Mouse (Mus musculus) layer of hippocampus, adult 8-10 months (tissue): Measurements from ENCODE around the gene Chst15. TPM values are rescaled to one million over a fixed set of nuclear protein-coding genes. Genes with fewer than 3 reads are reported as not detected.

Experiments used
- DNase-seq, 2 experiments: peaks; one replicate each; pipeline ENCODE4 v3.0.0; 2022; ENCODE audit warnings: low spot score in 2 of 2
- total RNA-seq, 4 experiments: library from RNA; stranded (reverse); gene quantifications; 2 replicates each; pipeline ENCODE4 v1.2.4; 2022

Chst15 gene
- total RNA-seq, 4 experiments from 2014 or later = 43.0 to 51.0 (median 47.8) TPM

- DNase-seq = no peak
These were observed 47.4 kb downstream of the Chst15 start for GRCm38 (mm10) chr7:132269661-132270060.

GRCm38 (mm10) chr7:132267721-132268498 lies 49.1 kb downstream of the Chst15 start:
- no peak for DNase-seq

- DNase-seq = peak in 1 of 2 experiments; percentile 50
These were observed 52.3 kb downstream of the Chst15 start for GRCm38 (mm10) chr7:132264763-132265162.

DNA sequence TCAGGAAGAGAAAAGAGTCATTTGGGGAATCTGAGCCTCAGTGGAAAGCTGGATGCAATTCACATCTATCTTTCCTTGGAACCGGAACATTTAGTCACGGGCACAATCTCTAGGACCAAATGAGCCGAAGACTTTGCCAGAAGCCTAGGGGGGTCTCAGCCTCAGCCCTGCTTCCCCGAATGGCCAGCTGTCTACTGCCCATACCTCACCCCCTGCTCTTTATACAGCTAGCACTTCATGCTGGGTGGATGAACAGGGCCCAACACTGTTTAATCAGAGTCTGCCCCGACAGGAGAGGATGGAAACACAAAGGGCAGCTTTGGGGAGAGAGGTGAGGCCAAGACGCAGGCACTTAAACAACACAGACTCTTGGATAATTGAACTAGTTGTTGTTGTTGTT lies 53.8 kb downstream of the Chst15 start:
- DNase-seq = no peak

DNA sequence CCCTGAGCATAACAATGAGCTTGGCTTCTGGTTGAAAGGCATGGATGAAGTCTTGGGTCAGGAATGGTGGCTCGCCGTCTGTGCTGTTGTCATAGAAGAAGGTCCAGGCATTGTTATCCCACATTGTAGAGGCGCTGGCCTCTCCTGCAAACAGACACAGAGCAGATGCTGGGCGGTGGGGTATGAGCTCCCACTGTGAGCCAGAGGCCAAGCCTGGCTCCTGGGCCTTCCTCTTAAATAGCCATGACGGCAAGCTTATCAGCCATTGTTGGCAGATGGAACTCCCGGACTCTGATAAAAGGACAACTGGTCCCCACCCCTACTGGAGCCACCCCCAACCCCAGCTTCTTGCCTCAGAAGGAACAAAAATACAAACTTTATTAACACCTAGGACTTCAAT lies 54.3 kb downstream of the Chst15 start:
- DNase-seq = no peak

DNA sequence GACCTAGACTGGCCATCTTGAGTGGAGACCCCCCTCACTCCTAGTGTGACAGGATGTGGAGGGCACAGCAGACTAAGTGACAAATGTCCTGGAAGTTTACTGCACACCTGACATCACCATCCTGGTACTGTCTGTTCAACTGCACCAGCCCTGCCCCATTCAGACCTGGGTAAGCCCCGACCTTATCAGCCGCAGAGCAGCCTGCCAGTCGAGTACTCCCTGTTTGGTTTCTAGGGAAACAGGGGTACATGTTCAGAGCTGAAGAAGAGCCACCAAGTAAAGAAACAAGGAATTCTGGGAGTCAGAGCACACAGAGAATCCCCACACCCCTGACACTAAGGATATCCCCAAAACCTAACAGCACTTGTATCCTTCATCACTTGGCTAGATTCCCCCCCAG lies 55.1 kb downstream of the Chst15 start:
- DNase-seq = no peak

DNA sequence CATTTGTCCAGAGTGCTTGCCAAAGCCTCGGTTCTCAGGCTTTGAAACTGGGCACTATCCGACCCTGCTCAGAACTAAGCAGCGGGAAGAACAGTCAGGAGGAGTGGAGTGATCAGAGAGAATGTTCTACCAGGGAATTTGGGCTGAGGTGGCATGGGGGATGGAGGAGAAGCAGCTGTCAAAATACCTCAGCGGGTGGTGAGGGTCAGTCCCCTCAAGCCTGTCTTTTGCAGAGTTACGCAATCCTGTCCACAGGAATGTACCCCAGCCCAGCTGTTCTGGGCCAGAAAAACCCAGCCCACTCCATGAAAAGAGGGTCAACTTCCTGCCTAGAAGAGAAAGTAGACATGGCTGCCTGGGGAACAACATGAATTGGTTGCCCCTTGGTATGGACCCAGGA lies 56.4 kb downstream of the Chst15 start:
- no peak for DNase-seq

- no peak for DNase-seq
These were observed 58.2 kb downstream of the Chst15 start for GRCm38 (mm10) chr7:132258817-132259216.

DNA sequence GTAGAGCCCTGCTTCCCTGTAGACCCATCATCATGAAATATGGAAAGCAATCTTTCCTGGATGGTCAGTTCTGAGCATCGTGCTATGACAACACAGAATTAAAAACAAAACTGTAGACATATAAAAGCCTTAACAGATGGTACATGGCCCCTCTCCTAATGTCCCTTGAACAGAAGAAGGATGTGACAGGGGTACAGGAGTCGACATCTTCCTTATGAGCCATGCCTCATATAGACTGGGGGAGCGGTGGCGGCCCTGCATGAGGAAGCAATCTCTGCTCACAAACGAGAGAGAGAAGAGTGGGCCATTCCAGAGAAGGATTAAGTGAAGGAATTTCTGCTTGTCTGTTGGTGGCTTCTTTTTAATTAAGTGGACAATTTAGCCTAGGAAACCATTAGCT lies 58.8 kb downstream of the Chst15 start:
- no peak for DNase-seq

GRCm38 (mm10) chr7:132253513-132253912 lies 63.5 kb downstream of the Chst15 start:
- DNase-seq = peak; percentile 74 to 79

DNA sequence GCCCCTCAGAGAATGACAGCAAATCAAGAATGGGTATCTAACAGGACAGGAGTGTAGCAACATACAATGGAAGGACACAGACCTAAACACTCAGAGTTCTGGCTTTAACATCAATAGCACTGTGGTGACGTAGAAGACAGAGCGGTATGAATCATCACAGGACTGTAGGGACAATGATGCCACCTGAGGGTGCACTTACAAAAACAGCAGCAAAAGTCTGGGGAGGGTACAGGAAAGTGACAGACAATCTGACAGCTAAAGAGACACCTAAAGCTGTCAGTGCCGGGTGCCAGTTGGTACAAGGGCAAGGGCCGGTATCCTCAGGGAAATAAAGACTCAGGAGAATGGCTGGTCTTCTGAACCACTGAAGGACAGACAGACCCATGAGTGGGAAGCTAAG lies 64.0 kb downstream of the Chst15 start:
- no peak for DNase-seq

GRCm38 (mm10) chr7:132249563-132250119 lies 67.4 kb downstream of the Chst15 start:
- DNase-seq = no peak

DNA sequence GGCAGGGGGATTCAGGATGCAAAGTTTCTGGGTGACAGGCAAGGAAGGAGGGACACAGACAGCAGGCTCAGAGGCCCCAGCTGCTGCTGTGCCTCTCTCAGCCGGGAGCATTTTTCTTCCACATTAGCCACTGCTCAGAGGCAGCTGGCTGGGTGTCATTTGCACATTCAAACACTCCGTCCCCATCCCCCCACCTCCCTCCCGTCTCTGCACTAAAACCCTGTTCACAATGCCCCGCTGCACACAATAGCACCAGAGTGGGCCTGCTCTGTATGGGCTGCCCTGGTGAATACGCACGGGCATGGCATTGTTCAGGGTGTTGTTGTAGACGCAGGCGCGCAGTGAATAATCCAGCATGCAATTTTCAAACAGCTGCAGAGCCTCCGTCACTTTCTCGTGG lies 69.5 kb downstream of the Chst15 start:
- peak in 1 of 2 experiments; percentile 32 for DNase-seq

- no peak for DNase-seq
These were observed 69.9 kb downstream of the Chst15 start for GRCm38 (mm10) chr7:132247091-132247490.

DNA sequence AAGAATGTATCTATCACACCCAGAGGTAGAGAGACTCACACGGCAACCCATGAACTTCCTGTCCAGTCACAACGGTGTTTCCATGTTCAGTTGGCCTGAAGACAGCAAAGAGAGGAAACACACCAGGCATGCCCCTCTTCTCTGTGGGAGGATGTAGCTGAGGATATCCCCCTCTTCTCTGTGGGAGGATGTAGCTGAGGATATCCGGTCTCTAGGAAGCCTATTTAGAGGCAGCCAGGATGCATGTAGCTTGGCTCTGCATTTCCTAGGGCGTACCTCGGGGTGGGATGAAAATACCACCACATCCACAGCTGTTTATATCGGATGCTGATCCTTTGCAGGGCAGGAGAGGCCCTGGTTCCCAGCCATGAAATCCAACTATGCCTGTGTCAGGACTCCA lies 71.3 kb downstream of the Chst15 start:
- DNase-seq = no peak

GRCm38 (mm10) chr7:132244637-132245036 lies 72.4 kb downstream of the Chst15 start:
- no peak for DNase-seq

GRCm38 (mm10) chr7:132243225-132243624 lies 73.8 kb downstream of the Chst15 start:
- no peak for DNase-seq

GRCm38 (mm10) chr7:132242617-132243141 lies 74.3 kb downstream of the Chst15 start:
- no peak for DNase-seq

DNA sequence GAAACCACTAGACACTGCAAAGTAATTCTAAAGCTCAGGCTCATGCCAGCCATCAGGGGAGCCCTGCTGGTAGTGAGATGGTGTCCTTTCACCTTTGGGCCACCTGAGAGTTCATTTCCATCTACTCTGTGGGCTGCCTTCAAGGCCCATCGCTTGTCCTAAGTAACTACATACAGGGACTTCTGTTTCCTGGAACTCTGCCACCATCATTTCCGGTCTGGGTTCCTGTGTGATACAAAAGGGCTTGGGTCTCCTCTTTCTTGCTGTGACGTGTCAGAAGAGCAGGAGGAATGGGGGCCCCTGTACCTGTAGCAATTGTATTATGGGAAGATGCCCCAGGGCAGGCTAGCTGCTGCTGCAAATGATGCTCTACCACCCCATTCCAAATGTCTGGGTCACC lies 78.1 kb downstream of the Chst15 start:
- no peak for DNase-seq

DNA sequence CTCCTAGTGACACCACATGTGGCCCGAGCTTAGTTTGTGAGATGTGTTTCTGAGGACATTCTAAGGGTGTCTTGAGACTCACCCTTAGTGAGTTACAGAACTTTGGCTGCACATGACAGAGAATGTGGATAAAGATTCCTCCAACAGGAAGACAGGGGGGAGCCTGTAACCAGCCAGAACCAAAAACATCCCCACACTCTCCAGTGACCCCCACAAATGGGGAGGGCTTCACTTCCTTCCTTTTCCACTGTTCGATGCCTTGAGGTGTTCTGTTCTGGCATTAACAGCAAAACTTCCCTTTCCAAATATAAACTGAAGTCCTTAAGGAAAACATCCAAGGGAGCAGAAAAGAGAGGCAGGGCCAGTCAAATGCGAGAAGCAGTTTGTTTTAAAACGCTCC lies 79.8 kb downstream of the Chst15 start:
- DNase-seq = no peak

DNA sequence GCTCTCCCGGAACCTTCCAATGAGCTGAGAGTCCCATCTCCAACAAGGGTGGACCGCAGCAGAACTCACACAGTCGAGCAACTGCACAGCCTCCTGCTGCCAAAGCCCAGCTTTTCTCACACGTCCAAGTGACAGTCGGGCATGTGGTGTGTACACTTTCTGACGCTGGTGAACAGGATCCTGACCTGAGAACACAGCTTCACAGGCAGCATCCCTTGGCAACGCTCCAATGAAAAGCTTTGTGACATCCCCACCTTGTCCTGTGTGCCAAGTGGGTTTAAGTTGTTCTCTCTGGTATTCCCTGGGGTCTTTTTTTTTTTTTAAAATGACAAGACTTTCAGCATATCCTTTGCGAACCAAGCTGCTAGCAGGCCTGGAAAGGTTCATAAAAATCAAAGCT lies 80.2 kb downstream of the Chst15 start:
- DNase-seq = no peak

- DNase-seq = no peak
These were observed 82.8 kb downstream of the Chst15 start for GRCm38 (mm10) chr7:132234250-132234649.

GRCm38 (mm10) chr7:132233732-132234131 lies 83.3 kb downstream of the Chst15 start:
- no peak for DNase-seq
